Mouse (Mus musculus) bone marrow, adult 2 months (tissue): Measurements from ENCODE around the gene App.

Experiments used
- CTCF ChIP-seq: fragments of 200-500 bp; IDR thresholded peaks from 2 replicates; pipeline ENCODE4 v1.5.1; 2011; ENCODE audit warnings: low read length, control low read depth; ENCODE audit not compliant: control insufficient read depth, insufficient read depth
- POLR2A ChIP-seq: fragments of 200-500 bp; IDR thresholded peaks from 2 replicates; pipeline ENCODE4 v1.6.1; 2011; ENCODE audit warnings: low read depth, mild to moderate bottlenecking, control low read depth, low read length, borderline replicate concordance; ENCODE audit not compliant: control insufficient read depth

DNA sequence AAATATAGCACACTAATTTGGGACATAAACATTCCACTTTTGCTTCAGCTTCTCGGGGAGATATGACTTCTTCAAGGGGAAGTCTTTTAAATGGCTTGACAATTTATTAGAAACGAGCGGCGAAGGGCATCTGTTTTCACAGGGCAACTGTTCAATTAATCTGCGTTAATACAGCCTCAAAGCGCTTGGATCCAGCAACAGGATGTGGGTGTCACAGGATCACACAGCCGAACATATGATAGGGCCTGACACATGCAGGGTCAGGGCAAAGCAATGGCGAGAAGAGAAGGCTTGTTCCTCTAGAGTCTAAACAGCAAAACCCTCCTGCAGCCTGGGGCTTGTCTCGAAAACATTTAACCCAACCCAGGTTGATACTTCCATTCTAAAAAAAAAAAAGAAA is 22.7 kb downstream of the App start:
- no peak for TF ChIP-seq POLR2A
- TF ChIP-seq CTCF, result no peak
